Mouse (Mus musculus): ENCODE results near the gene Ddx41. TPM values are rescaled to one million over a fixed set of nuclear protein-coding genes. Genes with fewer than 3 reads are reported as not detected.
A peak's percentile ranks its signal among the peaks of the same experiment; 100 is the strongest.
"Not testable (repeated sequence)": the region's sequence is repeated elsewhere in the genome, so short reads cannot be mapped to it uniquely, and the experiment has no call there.

Gene Ddx41
- polyA plus RNA-seq (2015; fragmentation: Nextera tagmentation; extraction: Ambion mirVana): 55.3 and 56.3 TPM in 2 replicates

DNA sequence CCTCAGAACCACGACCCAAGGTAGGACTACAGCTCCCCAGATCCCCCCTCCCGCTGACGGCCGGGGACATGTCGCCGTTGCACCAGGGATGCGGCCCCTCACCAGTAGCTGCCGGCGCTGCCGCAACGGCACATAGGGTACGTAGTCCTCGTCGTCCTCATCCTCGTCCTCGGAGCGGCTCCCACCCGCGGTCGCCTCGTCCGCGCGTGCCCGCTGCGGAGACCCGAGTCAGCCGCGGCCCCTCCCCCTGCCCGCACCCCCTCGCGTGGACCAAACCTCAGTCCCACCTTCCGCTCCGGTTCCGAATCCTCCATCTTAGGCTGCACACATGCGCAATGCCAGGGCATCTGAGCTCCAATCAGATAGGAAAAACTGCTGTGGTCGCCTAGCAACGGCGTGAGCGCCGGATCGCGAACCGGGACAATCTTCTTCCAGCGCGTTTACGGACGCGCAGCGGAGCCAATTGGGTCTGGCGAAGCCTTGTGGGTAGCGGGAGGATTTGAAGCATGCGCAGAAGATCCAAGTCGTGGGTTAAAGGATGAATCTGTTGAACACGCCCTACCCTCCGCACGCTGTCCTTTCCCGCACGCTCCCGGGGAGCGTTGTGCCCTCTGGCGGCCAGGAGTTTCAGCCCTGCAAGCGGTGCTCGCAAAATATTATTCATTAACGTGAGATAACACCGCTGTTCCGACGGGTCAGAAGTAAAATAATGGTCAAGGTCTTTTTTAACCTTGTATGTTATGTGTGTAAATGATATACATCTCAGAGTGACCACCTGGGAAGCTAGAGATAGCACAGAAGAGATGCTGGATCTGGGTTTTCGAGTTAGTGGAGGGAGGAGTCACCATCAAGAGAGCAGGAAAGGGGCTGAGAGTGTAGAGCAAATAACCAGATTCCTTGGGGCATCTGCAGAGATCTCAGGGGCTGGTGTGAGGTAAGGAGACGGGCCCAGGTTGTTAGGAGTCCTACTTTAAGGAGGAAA is at the start of gene Ddx41:
Gene Ddx41 (minus strand): TSS at position 465 of the 982 bp plus-strand sequence.
- peak within 1 kb of the TSS; percentile 82 for H3K27ac ChIP-seq (ENCODE audit: low read depth, low read length)
- peaks cover 10% of the 10 kb centered on the region for H3K4me1 ChIP-seq (ENCODE audit: control insufficient read depth, insufficient read depth, low read depth, low read length)
- peak; percentile 98 for ATAC-seq
- peak within 1 kb of the TSS; percentile 86 for H3K9ac ChIP-seq (ENCODE audit: low read depth, low read length)
- peak within 1 kb of the TSS; percentile 86 for H3K4me3 ChIP-seq (ENCODE audit: low read length)
- H3K36me3 ChIP-seq (ENCODE audit: control insufficient read depth, insufficient read depth, low read length): peaks cover 46% of the 10 kb centered on the region
- WGBS: under 1% methylated on average over 70 of the region's 70 CpGs
- H3K4me2 ChIP-seq (ENCODE audit: low read length): peak within 1 kb of the TSS; percentile 83
- no peaks in the 10 kb centered on the region for H3K27me3 ChIP-seq (replicated peaks; ENCODE audit: control insufficient read depth, insufficient read depth, low read length)
- H3K9me3 ChIP-seq (ENCODE audit: control insufficient read depth, low read length): no peaks in the 10 kb centered on the region

DNA sequence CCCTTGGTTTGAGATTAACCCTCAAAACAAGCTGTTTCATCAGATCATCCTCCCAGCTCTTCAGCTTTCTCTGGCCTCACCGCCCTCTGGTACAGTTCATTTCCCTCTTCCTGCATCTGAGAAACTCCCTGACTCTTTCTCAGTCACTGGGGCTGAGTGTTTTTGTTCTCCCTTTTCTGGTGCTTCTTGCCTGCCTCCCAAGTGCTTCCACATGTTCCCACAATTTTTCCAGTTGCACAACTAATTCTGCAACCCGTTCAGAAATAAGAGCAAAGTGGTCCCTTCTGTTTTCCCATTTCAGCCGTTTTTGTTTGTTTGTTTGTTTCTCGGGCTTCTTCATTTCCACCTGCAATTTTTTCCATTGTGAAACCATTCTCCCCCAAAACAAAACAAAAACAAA is 41.6 kb upstream of the Ddx41 start:
- ATAC-seq: no peak
- no peaks in the 10 kb centered on the region for H3K27me3 ChIP-seq (replicated peaks; ENCODE audit: control insufficient read depth, insufficient read depth, low read length)
- no peaks in the 10 kb centered on the region for H3K36me3 ChIP-seq (ENCODE audit: control insufficient read depth, insufficient read depth, low read length)
- 85% methylated on average over 4 of the region's 4 CpGs for WGBS
- H3K27ac ChIP-seq (ENCODE audit: low read depth, low read length): no peak overlapping the region
- no peak overlapping the region for H3K9ac ChIP-seq (ENCODE audit: low read depth, low read length)
- H3K4me2 ChIP-seq (ENCODE audit: low read length): no peak overlapping the region
- H3K4me1 ChIP-seq (ENCODE audit: control insufficient read depth, insufficient read depth, low read depth, low read length): no peaks in the 10 kb centered on the region
- H3K4me3 ChIP-seq (ENCODE audit: low read length): no peak overlapping the region
- no peaks in the 10 kb centered on the region for H3K9me3 ChIP-seq (ENCODE audit: control insufficient read depth, low read length)

DNA sequence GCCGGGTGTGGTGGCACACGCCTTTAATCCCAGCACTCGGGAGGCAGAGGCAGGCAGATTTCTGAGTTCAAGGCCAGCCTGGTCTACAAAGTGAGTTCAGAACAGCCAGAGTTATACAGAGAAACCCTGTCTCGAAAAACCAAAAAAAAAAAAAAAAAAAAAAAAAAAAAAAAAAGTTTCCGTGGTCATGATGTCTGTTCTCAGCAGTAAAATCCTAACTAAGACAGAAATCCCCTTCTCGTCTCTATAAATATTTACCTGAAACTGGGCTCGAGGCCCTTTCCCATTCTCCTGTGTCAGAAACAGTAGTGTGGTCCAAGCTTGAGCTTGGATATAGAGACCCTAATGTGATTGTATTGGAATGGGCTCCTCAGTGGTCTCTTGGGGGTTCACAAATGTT is 40.4 kb upstream of the Ddx41 start:
- not testable (repeated sequence) for H3K4me2 ChIP-seq (ENCODE audit: low read length); H3K4me1 ChIP-seq (ENCODE audit: control insufficient read depth, insufficient read depth, low read depth, low read length); H3K27me3 ChIP-seq (replicated peaks; ENCODE audit: control insufficient read depth, insufficient read depth, low read length); H3K27ac ChIP-seq (ENCODE audit: low read depth, low read length); H3K36me3 ChIP-seq (ENCODE audit: control insufficient read depth, insufficient read depth, low read length); H3K4me3 ChIP-seq (ENCODE audit: low read length); H3K9ac ChIP-seq (ENCODE audit: low read depth, low read length); ATAC-seq; H3K9me3 ChIP-seq (ENCODE audit: control insufficient read depth, low read length)
- 93% methylated on average over 7 of the region's 7 CpGs for WGBS

DNA sequence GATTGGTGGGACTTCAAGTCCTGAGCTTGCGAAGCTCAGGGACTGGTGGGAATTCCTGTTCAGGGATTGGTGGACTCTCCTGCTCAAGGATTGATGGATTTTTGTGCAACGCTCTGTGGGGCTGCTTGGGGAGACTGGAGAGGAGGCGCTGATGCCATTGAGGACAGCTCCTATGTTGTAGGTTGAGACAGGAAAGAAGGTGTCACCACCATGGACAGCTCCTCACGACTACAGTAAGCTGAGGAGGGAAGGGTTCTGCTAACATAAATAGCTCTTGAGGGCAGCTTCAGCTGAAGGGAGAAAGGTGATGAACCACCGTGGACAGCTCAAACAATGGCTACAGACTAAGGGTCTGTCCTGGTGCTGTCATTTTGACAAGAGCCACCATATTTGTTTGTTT is 39.5 kb upstream of the Ddx41 start:
- no peak overlapping the region for H3K4me3 ChIP-seq (ENCODE audit: low read length)
- H3K27ac ChIP-seq (ENCODE audit: low read depth, low read length): no peak overlapping the region
- WGBS: 63% methylated on average over 5 of the region's 5 CpGs
- no peaks in the 10 kb centered on the region for H3K9me3 ChIP-seq (ENCODE audit: control insufficient read depth, low read length)
- H3K27me3 ChIP-seq (replicated peaks; ENCODE audit: control insufficient read depth, insufficient read depth, low read length): no peaks in the 10 kb centered on the region
- no peaks in the 10 kb centered on the region for H3K36me3 ChIP-seq (ENCODE audit: control insufficient read depth, insufficient read depth, low read length)
- H3K4me1 ChIP-seq (ENCODE audit: control insufficient read depth, insufficient read depth, low read depth, low read length): peaks cover 5% of the 10 kb centered on the region
- no peak overlapping the region for H3K4me2 ChIP-seq (ENCODE audit: low read length)
- no peak overlapping the region for H3K9ac ChIP-seq (ENCODE audit: low read depth, low read length)
- ATAC-seq: no peak

DNA sequence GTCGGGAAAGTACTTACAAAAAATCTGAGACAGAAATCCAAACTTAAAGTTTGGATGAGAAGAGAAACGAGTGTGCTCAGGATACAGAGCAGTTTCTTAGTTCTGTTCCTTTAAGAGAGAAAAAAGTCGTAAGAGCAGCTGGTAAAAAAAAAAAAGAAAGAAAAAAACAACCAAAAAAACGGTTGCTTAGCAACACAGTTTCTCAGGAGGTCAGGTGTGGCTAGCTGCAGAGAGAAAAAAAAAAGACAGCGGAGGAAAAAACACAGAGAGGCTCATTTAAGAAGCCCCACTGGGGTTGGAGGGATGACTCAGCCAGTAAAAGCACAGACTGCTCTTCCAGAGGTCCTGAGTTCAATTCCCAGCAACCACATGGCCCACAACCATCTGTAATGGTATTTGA is 37.9 kb upstream of the Ddx41 start:
- no peak for ATAC-seq
- H3K4me2 ChIP-seq (ENCODE audit: low read length): no peak overlapping the region
- H3K4me3 ChIP-seq (ENCODE audit: low read length): no peak overlapping the region
- H3K36me3 ChIP-seq (ENCODE audit: control insufficient read depth, insufficient read depth, low read length): no peaks in the 10 kb centered on the region
- H3K9me3 ChIP-seq (ENCODE audit: control insufficient read depth, low read length): no peaks in the 10 kb centered on the region
- no peak overlapping the region for H3K9ac ChIP-seq (ENCODE audit: low read depth, low read length)
- H3K4me1 ChIP-seq (ENCODE audit: control insufficient read depth, insufficient read depth, low read depth, low read length): peaks cover 7% of the 10 kb centered on the region
- no peak overlapping the region for H3K27ac ChIP-seq (ENCODE audit: low read depth, low read length)
- no peaks in the 10 kb centered on the region for H3K27me3 ChIP-seq (replicated peaks; ENCODE audit: control insufficient read depth, insufficient read depth, low read length)
- WGBS: 64% methylated on average over 5 of the region's 5 CpGs

DNA sequence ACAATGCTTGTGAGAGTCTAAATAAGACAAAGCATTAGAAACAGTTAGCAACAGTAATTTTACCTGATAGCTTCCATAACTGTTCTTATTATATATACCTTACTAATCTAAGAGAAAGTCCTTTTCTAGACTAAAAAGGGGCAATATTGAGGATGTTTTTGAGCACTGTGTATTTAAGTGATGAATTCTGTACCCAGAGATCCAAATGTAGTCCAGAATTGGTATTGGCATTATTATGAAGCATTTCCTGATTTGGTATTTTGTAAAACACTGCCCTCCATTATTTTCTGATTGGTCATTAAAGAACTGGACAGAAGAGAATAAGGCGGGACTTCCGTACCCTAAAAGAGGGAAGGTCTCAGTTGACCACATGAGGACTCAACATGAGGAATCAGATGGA is 37.0 kb upstream of the Ddx41 start, which contains the start of gene Tmed9:
Gene Tmed9 (plus strand): TSS at position 301 of the 400 bp plus-strand sequence.
- Histone ChIP-seq H3K4me1 (ENCODE audit: control insufficient read depth, insufficient read depth, low read depth, low read length) (peaks cover 14% of the 10 kb centered on the region), H3K4me3 (ENCODE audit: low read length) (no peak within 1 kb of the TSS), H3K36me3 (ENCODE audit: control insufficient read depth, insufficient read depth, low read length) (no peaks in the 10 kb centered on the region), H3K27me3 (replicated peaks; ENCODE audit: control insufficient read depth, insufficient read depth, low read length) (no peaks in the 10 kb centered on the region), H3K9me3 (ENCODE audit: control insufficient read depth, low read length) (no peaks in the 10 kb centered on the region), H3K4me2 (ENCODE audit: low read length) (no peak within 1 kb of the TSS), H3K27ac (ENCODE audit: low read depth, low read length) (no peak within 1 kb of the TSS), H3K9ac (ENCODE audit: low read depth, low read length) (no peak within 1 kb of the TSS)
- 95% methylated on average over 2 of the region's 2 CpGs for WGBS
- ATAC-seq: no peak

DNA sequence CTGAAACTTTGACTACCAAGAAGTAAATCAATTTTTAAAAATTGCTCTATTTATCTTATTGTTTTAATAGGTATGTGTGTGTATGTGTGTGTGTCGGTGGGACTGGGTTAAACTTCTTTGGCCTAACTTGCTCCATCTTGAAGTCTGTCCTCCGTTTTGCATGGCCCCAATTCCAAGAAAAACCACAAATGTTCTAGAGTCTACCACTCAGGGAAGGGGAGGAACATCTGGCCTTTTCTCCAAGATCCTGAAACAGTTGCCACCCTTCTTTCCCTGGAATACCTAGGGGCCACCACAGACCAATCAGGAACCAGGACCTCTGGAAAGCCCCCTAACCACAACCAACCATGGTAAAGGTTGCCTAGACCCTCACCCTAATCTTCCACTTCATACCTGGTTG is 35.5 kb upstream of the Ddx41 start:
- H3K4me3 ChIP-seq (ENCODE audit: low read length): no peak overlapping the region
- no peak overlapping the region for H3K9ac ChIP-seq (ENCODE audit: low read depth, low read length)
- no peaks in the 10 kb centered on the region for H3K9me3 ChIP-seq (ENCODE audit: control insufficient read depth, low read length)
- peak overlapping the region; percentile 55; the same call in 1 of the 2 replicates for H3K4me2 ChIP-seq (ENCODE audit: low read length)
- H3K36me3 ChIP-seq (ENCODE audit: control insufficient read depth, insufficient read depth, low read length): no peaks in the 10 kb centered on the region
- no peaks in the 10 kb centered on the region for H3K27me3 ChIP-seq (replicated peaks; ENCODE audit: control insufficient read depth, insufficient read depth, low read length)
- WGBS: 91% methylated on average over 2 of the region's 2 CpGs
- no peak overlapping the region for H3K27ac ChIP-seq (ENCODE audit: low read depth, low read length)
- peaks cover 26% of the 10 kb centered on the region for H3K4me1 ChIP-seq (ENCODE audit: control insufficient read depth, insufficient read depth, low read depth, low read length)
- no peak for ATAC-seq

DNA sequence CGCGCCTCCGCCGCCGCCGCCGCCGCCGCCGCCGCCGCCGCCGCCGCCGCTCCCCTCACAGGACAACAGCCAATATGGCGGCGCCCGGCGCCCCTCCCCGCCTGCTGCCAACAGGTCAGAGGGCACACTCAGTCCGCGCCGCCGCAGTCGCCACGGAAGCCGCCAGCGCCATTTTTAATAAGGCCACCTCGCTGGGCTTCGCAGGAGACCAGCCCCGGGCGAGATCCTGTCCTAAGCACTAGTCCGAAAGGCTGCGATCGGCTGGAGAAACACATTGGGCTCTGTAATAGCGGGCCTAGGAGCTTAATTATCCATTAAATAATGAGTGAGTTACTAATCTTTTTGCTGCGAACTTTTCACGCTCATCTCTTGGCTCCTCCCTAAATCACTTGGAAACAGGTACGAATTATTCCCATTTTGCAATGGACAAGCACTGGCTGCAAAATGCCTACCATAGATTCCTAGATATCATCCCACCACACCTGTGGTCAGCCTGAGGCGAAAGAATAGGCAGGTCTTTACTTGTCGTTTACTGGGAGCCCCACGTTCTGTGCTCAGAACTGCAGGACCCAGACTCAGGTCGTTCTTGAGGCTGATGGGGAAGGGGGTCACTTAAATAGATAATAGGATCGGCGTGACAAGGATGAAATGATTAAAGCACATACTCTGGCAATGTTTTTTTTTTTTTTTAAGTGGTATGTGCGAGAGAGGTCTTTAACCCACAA is 34.7 kb upstream of the Ddx41 start, which contains the start of gene Fam193b:
Gene Fam193b (minus strand): TSS at position 94 of the 725 bp plus-strand sequence.
- Histone ChIP-seq H3K36me3 (ENCODE audit: control insufficient read depth, insufficient read depth, low read length) (no peaks in the 10 kb centered on the region), H3K27me3 (replicated peaks; ENCODE audit: control insufficient read depth, insufficient read depth, low read length) (no peaks in the 10 kb centered on the region), H3K4me1 (ENCODE audit: control insufficient read depth, insufficient read depth, low read depth, low read length) (peaks cover 28% of the 10 kb centered on the region), H3K27ac (ENCODE audit: low read depth, low read length) (peak within 1 kb of the TSS; percentile 94), H3K4me2 (ENCODE audit: low read length) (peak within 1 kb of the TSS; percentile 90), H3K9ac (ENCODE audit: low read depth, low read length) (peak within 1 kb of the TSS; percentile 90), H3K4me3 (ENCODE audit: low read length) (peak within 1 kb of the TSS; percentile 87), H3K9me3 (ENCODE audit: control insufficient read depth, low read length) (no peaks in the 10 kb centered on the region)
- WGBS: 2% methylated on average over 47 of the region's 47 CpGs
- peak; percentile 89 for ATAC-seq
